Mouse (Mus musculus) left cerebral cortex, adult 8-10 months (tissue): ENCODE measurements at regions not wholly inside any gene's neighbourhood (a gene's known extent, or its start where the extent isn't known, plus 50 kb on each side); places are given as distances from the start of the nearest gene placed in this dataset.
"Not testable (repeated sequence)": the region's sequence is repeated elsewhere in the genome, so short reads cannot be mapped to it uniquely, and the experiment has no call there.

ENCODE experiments used
- DNase-seq, 2 experiments: peaks; one replicate each; pipeline ENCODE4 v3.0.0; 2022; ENCODE audit warnings: low spot score in 2 of 2

GRCm38 (mm10) chr16:73652976-73653690 lies 758.5 kb downstream of the Robo2 start:
- DNase-seq = no peak

DNA sequence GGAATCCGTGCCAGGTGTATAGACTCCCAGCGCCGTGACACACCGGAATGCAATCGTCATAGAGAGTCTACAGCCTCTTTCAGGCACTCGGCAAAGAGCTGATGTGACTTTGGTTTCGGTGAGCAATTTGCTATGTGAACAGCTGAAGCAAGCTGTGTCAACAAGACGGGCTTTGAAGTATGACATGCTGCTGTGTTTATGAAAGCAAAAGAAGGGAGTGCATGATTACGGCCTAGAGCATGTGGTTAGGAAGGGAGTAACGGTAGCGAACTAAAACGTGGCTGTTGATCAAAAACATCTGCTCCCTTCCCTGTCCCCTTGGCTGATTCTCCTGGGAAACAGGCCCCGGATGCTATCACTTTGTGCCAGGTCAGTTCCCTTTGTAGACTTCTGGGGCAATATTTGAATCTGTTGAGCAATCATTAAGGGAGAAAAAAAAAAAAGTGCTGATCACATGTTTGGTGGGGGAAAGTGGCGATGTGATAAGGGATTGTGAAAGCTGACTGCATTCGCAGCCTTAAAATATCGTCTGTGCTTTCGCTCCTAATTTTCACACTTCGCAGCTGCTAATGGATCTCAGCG lies 764.3 kb downstream of the Robo2 start:
- DNase-seq = peak; percentile 4 to 8

GRCm38 (mm10) chr16:73613017-73613416 lies 798.6 kb downstream of the Robo2 start:
- no peak for DNase-seq

DNA sequence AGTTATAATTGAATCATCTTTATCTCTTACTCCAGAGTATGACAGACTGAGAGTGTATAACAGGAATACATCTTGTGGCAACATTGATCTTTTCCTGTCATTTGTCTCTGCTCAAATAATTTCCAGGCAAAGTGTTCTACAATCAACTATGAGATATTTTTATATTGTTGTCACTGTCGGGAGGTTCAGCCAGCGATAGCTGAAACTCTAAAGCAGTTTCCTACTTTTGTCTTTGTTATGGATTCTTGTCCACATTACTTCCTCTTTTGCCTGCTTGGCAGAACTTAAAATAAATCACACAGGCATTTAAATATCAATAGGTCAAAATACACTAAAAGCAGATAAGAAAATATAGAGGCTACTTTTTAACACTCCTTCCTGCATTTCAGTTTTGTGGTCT lies 820.2 kb downstream of the Robo2 start:
- DNase-seq = no peak

DNA sequence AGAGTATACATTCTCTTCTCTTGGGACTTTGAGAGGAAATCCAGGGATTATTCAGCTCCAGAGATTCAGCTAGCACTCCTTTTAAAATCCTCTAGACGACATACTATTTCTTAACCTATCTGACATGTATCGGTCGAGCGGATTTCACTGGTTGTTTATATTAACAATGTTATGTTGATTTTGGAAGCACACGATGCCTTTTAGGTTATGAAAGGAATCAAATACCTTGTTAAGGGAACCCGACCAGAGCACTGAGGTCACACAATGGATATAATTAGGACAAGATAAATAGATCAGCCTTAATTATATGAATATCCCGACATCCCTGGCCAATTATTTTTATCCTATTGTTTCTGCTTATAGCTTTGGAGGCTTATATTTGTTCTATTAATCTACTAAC lies 850.4 kb downstream of the Robo2 start:
- no peak for DNase-seq

GRCm38 (mm10) chr16:73556940-73557339 lies 854.7 kb downstream of the Robo2 start:
- no peak for DNase-seq

GRCm38 (mm10) chr16:73543651-73544050 lies 868.0 kb downstream of the Robo2 start:
- no peak for DNase-seq

- DNase-seq = no peak
Observed at GRCm38 (mm10) chr16:73538040-73538439, 873.6 kb downstream of the Robo2 start.

DNA sequence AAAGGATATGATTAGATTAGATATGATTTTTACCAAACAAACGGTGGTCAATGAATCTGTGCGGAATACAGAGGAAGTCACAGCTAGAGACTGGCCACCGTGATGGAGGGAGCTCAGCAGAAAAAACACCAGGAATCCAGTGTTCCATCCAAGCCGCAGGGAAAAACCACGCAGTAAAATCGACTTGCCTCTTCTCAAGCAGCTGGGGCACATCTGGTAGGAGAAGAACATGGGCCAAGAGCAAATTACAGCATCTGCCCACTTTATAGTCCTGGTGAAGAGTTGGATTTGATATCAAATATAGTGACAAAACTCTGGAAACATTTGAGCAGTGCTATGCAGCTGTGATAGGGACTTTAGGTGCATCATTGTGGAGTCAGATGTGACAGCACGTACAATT lies 874.1 kb downstream of the Robo2 start:
- DNase-seq = no peak

GRCm38 (mm10) chr16:73530191-73530590 lies 881.4 kb downstream of the Robo2 start:
- DNase-seq = no peak

- not testable (repeated sequence) for DNase-seq
Observed at GRCm38 (mm10) chr16:73522931-73523330, 888.7 kb downstream of the Robo2 start.

GRCm38 (mm10) chr16:73504759-73505158 lies 906.9 kb downstream of the Robo2 start:
- no peak for DNase-seq

GRCm38 (mm10) chr16:73498636-73499208 lies 912.9 kb downstream of the Robo2 start:
- no peak for DNase-seq

- DNase-seq = no peak
Observed at GRCm38 (mm10) chr16:73483214-73483856, 928.3 kb downstream of the Robo2 start.

DNA sequence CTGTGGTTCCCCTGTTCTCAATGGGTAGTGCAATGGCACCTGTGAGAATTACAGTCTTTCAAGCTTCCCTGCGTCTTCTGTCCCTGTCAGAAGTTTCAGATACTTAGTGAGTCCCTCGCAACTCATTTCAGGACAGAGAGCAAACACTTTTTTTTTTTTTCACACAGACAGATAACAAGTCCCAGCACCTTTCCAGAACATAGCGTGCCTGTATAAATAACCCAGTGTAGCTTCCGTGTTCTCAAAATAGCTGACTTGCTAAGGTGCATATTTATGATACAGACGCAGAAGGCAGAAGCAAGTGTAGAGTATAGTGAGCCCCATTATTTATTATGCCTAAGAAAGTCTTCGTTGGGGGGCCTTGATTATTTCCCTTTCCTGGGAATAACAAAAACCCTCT lies 929.4 kb downstream of the Robo2 start:
- DNase-seq = no peak

GRCm38 (mm10) chr16:73473502-73473901 lies 938.1 kb downstream of the Robo2 start:
- DNase-seq = no peak

DNA sequence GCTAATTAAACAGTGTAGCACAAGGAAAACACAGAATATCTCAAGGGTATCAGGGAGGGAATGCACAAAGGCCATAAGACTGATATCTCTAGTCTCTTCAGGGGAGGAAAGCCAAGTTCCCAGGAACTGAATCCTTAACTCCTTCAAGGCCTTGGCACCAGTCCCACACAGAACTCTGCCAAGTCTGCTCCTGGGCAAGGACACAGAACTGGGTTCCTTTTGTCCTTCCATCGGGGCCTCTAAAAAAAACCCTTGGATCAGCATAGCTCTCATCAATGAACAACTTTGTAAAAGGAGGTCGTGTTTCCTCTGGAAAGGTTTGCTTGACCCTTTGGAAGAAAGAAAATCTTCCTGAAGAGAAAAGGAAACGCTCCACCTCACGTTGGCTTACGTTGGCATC lies 940.1 kb downstream of the Robo2 start:
- peak in 1 of 2 experiments; percentile 7 for DNase-seq

GRCm38 (mm10) chr16:73470535-73470934 lies 941.1 kb downstream of the Robo2 start:
- DNase-seq = no peak

DNA sequence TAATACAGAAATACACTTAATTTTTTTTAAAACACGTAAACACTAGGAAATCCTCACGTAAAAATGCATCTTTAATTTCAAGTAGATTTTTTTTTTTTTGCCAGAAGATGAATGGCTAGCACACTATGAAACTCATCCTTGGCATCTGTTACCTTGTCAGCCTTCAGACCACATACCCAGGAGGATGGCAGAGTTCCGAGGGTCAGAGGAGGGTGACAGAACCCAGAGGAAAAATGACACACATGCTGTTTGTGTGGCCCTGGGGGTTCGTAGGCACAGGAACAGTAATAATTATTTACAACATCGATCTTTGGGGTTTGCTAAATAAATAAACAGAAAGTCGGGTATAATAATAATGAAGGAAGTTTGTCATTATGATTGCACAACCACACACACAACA lies 945.3 kb downstream of the Robo2 start:
- DNase-seq = no peak

- DNase-seq = no peak
Observed at GRCm38 (mm10) chr16:73462516-73462915, 949.1 kb downstream of the Robo2 start.

GRCm38 (mm10) chr16:73450634-73451245 lies 960.9 kb downstream of the Robo2 start:
- DNase-seq = no peak

DNA sequence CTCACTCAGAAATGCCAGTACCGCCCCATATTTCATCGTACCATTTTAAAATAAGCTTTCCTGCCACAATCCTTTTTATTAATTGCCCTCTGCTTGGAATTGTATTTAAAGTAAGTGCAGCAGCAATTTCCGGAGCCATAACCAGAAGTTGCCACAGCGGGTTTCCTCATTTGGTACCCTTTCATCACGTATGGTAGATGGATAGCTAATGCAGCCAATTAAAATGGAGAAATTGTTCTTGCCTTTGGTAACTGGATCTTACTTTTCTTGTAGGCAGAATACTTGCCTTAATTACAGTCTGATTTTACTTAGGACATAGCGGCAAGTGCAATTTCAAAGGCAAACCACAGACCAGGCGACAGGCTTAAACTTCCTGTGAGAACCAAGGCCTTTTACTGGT lies 961.8 kb downstream of the Robo2 start:
- DNase-seq = no peak
